Mouse (Mus musculus) urinary bladder, postnatal 25 days (tissue): ENCODE measurements around the gene Ctsz.

Experiments used
- DNase-seq: peaks from one replicate; pipeline ENCODE4 v3.0.0; 2022; ENCODE audit warnings: low spot score

Gene Ctsz

GRCm38 (mm10) chr2:174393383-174393782, 45.5 kb downstream of the Ctsz start:
- DNase-seq: no peak

DNA sequence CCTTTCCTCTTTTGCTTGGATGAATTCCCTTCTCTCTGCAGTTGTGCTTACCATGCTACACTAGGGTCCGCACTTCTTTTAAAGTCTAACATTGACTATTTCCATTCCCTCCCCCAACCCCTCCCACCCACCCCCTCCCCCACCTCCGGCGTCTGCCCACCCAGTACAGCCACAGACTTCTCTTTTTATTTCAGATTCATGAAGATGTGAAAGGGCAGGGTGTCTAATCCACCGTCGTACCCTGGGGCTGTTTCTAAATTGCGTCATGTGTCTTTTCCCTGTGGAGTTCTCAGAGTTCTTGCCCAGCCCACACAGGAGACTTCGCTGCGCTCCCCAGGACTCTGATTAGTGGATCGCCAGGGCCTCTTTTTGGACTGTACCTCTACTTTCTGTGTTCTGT, 46.3 kb downstream of the Ctsz start:
- DNase-seq: no peak

DNA sequence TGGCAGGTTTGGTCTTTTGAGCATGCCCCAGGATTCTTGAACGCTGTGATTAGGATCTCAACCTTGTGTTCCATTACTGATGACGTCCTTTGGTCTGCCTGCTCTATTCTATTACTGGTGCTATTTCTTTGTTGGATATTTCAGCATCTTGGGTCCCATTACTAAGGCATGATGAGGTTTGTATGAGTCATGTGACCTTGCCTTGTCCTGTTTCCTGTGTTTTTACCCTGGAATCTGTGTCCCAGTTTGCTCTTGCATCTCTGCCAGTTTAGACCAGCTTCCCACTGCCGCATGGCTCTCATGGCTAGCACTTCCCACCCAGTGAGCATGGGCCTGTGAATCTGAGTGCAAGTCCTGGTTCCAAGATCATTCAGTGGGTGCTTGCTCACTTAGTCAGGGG, 46.9 kb downstream of the Ctsz start:
- DNase-seq: no peak

DNA sequence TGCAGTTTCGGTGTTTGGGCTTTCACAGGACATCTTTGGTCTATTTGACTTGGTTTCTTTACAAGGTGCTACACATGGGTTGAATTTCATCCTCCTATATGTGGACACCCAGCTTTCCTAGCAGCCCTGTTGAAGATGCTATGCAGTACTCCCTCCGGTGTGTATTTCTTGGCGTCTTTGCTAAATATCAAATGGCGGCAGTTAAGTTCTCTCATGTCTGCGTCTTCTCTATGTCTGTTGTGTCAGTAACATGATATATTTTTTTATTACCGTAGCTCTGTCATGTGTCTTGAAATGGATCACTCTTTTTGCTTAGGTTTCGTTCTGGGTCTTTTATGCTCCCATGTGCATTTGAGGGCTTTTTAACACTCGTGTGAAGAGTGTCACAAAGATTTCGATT, 57.8 kb downstream of the Ctsz start:
- no peak for DNase-seq
